Mouse (Mus musculus) layer of hippocampus, postnatal 10 days (tissue): ENCODE results near the gene Gm10642. TPM values are rescaled to one million over a fixed set of nuclear protein-coding genes. Genes with fewer than 3 reads are reported as not detected.
A peak's percentile ranks its signal among the peaks of the same experiment; 100 is the strongest.

Experiments used
- DNase-seq, 2 experiments: peaks; one replicate each; pipeline ENCODE4 v3.0.0; 2021; ENCODE audit warnings: low spot score in 2 of 2
- long read RNA-seq: library from polyadenylated mRNA; stranded (forward); transcript quantifications from one replicate; pipeline ENCODE4 v2.0.0, GENCODE M21; 2023
- total RNA-seq, 2 experiments: library from RNA; stranded (reverse); gene quantifications; 2 replicates each; pipeline ENCODE4 v1.2.3; 2021

Gene Gm10642
- total RNA-seq, result 1 to 10 TPM; 1.3 to 1.7 TPM
- long read RNA-seq, partial matches to known transcripts, result 0 of 1 reads
- long read RNA-seq, other reads (novel, unspliced or antisense), result 0 of 1 reads

DNA sequence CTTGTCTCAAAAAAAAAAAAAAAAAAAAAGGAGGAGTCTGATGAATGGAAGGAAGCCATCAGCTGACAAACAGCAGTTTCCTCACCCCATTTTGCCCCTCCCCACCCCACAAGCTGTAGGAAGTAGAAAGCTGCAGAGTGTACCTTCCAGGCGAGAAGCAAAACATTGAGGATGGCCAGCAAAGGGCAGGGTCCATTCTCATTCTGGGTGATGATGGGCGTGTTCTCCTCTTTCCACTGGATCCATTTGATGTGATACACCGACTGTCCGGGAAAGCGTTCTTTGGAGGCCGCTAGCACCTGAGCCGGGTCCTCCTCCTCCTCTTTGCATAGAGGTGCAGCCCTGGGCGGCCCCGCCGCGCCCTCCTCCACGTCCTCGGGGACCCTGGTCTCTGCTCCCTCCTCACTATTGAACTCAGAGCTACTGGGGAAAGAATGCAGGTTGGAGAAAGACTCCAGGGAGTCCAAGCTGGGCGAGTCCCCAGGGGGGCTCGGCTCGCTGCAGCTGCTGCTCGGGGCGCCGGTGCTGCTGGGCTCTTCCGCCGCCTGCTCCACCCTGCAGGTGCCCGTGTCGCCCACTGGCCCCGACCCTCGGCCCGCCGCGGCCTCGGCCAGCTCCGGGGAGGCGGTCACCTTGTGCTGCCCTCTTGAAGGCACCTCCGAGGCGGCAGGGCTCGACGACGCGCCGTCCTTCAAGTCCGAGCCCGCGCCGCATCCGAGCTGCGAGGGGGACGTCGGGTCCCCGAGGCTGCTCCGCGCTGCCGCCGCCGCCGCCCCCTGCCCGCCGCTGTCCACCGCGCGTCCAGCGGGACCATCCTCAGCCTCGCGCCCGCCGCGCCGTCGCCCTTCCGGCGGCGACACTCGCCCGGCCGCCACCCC lies at the start of gene Gm10642:
Gene Gm10642 (plus strand): TSS at position 122 of the 878 bp plus-strand sequence.
- peak; percentile 54 to 58 for DNase-seq

DNA sequence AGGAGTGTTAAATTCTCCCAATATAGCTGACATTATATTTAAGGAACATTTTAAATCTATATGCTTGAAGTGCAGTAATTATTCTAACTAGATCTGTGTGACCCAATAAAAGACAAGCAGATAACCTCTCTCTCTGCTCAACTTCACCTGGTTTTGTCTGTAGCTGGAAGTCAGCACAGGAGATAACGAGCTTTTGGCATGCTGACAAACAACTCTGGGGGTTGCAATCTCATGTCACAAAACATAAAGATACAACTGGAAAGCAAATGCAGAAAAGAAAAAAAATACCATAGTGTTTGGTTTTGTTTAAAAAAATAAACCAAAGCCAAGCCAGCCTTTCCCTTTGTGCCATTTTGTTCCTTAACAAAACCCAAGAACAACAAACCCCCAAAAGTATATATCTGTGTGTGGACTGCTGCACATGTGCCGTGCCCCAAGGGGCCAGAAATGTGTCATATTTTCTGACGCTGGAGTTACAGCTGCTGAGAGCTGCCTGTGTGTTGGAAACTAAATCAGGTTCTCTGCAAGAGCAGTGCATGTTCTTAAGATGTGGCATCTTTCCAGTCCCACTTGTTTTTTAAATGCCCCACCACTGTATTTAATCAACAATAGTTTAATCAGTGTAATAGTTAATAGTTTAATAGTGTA lies 44.9 kb upstream of the Gm10642 start:
- DNase-seq, result no peak

DNA sequence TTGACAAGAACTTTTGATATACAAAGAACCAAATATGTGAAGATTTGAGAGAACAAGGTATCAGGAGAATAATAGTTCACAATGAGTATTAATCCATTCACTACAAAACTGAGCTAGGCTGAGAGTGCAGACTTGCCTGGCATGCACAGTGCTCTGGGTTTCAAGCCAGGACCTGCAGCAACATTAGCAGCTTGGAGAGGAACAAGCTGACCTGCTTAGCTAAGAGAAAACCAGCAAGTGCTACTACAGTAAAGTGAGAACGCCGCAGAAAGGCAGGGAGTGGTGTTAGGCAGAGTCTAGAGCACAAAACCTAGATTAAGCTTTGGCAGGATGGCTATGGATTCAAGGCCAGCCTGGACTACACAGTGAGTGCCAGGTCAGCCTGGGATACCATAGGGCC lies 26.3 kb upstream of the Gm10642 start:
- DNase-seq, result peak; percentile 15 to 22

DNA sequence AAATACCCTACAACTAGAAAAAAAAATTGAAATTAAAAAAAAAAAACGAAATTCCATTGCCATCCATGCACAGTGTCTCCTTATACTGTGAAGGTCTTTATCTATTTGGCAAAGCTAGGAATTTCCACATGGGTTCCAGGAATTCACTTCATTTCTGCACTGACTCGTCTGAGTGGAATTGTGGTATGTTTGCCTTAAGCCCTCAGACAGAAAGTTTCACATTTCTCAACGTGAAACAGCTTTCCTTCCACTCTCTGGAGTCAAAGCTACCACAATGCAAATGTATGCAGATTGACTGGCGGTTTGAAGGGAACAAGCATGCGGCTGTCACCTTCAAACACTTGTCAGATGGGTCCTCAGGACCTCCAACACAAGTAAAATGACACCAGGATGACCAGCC lies 24.4 kb upstream of the Gm10642 start:
- DNase-seq, result no peak

DNA sequence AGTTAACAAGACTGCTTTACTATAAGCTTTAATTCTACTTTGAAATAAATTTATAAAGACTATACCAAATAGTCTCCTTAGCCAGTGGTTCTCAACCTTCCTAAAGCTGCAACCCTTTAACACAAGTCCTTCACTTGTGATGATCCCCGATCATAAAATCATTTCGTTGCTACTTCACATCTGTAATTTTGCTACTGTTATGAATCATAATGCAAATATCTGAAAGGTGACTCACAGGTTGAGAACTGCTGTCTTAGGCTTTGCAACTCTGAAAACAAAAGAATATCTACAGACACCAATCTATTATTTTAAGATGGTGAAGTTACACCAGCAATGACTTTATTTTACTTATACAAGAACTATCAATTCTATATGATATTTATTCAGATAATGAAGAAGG lies 19.3 kb upstream of the Gm10642 start:
- DNase-seq, result no peak

DNA sequence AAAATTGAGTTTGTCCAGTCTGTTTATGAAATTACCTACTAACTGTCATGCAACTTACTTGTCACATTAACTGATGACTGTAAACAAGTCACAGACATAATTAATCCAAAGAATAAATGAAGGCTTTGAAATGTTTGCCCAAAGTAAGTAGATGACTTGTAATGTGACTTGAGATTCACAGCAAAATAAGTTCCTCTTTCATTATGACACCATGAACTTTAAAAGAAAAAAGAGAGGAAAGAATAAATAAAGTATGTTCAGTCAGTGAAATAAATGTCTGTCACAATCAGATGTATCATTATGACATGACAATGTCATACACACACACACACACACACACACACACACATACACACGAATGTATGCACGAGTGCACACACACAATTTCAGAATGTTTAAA lies 5.8 kb upstream of the Gm10642 start:
- DNase-seq, result no peak

DNA sequence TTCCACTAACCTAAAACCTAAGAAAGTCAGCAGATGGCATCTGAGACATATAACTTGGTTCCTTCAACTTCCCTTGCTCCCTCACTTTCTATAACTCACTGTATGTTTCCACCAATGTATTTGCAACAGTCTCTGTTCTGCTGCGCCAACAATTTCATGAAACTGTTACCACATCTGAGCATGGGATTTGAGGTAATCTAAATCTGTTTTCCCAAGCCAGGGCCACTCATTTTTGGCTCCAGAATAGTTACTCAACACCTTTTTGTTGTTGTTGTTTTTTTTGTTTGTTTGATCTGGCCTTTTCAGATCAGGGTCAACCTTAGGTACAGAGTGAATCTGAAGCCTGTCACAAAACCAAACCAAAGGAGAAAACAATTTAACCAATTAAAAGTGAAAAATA lies 5.1 kb upstream of the Gm10642 start:
- DNase-seq, result no peak

DNA sequence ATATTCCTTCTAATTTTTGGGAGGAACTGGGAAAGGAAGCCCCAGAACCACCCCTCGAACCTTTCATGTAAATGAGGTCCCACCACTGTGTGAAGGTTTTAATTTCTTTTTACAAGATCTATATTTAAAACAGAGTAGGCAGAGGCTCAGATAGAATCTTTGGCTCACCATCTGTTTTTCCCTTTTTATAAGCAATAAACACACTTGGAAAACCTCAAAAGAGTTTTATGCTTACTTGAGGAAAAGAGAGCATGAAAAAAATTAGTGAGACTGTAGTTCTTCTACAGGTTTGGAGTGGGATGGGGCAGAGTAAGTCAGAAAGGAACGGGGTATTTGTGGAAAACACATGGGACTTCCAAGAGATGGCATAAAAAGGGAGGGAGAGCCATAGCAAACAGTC lies 3.8 kb upstream of the Gm10642 start:
- DNase-seq, result no peak

DNA sequence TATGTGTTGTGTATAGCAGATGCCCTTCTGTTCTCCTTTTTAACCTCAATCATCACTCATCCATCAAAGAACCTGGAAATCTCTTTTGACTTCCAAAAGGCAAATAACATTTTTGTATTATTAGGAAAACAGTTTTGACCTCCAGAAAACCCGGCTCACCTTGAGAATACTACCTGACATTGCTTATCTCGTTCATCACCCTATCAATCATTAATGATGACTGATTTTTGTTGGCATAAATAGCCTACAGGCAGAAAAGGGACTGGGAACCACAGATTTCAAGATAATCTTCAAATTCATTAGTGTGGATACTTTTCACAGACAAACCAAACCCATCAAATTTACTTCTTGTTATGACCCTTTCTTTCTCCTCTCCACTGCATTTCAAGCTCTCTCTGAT lies 2.2 kb upstream of the Gm10642 start:
- DNase-seq, result no peak

DNA sequence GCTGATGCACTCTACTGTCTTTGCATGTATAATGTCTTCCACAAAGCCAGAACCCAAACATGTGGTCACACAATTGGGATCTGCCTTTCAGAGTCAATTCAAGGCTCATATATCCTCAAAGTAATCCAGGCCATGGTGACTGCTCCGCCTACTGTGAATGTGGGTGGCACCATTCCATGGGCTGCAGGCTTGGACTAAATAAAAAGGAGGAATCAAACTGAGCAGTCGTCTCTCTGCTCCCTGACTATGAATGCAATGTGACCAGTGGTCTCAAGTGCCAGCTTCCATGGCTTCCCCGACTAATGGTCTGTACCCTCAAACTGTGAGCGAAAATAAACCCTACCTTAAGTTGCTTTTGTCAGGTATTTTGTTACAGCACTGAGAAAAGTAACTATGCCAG lies 1.6 kb upstream of the Gm10642 start:
- no peak for DNase-seq

DNA sequence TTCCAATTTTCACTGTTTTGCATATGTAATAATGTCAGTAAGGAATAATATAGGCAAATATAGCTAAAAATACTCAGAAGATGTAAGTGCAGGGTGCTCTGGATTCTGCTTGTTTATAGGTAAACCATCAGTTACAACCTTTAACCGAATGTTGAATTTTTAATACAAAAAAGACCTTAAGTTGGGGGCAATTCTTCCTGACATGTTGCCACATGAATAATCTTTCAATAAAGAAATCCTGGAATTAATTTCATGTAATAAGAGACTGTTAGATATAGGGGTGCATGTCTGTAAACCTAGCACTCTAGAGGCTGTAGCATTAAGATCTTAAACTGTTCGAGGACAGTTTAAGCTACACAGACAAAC lies 304 bp upstream of the Gm10642 start:
- no peak for DNase-seq

DNA sequence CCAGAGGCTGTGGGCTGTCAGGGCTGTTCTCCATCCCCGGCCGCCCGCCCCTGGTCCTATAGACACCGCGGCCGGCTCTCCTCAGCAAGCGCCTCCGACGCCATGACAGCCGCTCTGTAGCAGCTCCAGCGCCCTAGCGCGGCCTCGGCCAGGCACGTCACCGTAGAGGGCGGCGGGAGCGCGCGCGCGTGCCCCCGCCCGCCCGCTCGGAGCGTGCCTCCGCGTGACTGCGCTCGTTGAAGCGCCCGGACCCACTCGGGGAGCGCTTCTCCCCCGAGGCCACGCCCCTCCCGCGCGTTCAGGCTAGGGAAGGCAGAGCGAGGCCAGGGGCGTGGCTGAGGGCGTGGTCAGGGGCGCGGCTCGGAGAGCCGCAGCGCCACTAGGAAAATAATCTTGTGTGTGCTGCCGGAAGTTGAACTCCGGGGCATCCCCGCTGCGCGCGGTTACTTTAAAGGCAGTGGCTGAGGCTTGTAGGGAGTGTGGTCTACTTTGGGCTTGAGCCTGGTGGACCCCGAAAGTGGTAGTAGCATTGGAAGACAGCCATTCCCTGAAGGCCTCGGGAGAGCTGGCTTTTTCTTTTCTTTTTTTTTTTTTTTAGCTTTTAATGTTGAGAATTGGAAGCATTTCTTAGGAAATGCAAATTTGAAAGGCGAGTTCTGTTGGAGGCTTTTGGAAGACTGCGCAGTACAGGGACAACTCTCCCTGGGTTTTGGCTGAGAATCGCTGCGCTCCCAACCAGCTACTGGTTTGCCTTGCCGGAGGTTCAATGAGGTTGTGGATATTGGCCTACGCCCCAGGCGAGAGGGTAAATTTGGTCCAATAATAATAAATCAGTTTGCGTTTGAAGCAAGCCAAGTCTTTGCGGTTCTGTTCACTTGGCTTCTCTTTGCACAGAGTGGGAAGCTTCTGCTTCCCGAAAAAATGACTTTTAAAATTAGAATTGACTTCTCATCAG lies 1.2 kb downstream of the Gm10642 start, which contains the start of gene Mindy2:
Gene Mindy2 (minus strand): TSS at position 162 of the 955 bp plus-strand sequence.
- DNase-seq, result peak; percentile 95 to 99

DNA sequence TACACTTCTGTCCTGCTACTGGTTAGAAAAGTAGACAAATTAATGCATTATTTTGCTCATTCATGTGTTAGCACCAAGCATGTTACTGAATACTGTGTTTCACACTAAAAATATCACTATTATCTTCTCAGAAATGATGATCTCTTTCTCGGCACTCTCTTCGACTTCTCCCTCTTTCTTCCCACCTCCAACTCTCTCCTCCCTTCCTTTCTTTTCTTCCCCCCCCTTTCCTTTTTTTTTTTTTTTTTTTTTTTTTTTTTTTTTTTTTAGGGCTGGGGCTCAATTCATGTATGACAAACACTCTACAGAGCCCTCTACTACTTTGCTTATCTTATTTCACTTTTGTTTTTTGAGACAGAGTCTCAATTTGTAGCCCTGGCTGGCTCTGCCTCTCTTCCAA lies 2.2 kb downstream of the Gm10642 start:
- DNase-seq, result no peak

DNA sequence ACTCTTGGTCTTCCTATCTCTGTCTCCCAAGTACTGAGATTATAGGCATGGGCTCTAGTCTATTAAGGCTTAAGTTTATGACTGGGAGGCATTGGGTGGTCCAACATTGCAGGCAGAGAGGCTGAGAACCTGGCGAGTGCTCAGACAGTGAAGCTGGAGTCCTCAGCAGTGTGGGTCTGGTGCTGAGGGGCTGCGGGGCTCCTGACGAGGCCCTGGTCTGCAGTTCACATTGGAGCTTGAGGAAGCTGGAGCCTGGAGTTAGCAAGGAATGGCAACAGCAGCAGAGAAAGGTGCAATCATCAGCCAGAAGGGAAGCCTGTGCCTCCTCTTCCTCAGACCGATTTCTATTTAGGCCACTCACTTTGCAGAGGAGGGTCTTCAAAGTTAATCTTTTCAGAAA lies 8.8 kb downstream of the Gm10642 start:
- no peak for DNase-seq

DNA sequence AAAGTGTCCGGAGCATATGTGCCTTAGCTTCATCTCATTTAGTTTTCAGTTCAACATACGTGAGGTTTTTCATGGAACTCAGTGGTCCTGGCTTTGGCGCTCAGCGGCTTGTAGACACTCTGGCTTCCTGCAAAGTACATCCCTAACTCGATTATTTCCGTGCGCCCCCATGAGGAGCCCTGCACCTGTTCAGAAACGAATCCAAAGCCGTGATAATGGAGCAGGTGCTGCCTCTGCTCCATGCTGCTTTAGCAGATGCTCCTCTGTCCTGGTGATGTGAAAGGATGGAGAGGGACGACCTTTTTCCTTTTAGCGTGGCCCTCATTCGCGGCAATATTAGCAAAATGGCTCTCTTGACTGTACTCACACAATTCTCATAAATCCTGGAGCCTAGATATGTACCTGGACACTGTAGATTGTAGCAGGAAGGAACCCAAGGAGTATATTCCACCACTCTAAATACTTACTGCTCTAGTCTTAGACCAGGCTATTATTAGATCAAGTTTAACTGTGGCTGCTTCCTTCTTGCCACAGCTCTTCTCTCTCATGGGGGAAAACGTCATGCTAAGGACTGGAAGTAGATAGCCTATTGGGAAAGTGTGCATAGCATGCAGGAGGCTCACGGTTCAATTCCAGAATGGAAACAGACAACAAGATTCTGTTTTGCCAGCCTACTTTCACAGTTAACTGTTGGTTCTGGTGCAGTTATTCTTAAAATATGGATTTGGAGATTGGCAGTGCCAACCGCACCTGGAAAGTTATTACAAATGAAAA lies 9.5 kb downstream of the Gm10642 start:
- DNase-seq, result no peak

DNA sequence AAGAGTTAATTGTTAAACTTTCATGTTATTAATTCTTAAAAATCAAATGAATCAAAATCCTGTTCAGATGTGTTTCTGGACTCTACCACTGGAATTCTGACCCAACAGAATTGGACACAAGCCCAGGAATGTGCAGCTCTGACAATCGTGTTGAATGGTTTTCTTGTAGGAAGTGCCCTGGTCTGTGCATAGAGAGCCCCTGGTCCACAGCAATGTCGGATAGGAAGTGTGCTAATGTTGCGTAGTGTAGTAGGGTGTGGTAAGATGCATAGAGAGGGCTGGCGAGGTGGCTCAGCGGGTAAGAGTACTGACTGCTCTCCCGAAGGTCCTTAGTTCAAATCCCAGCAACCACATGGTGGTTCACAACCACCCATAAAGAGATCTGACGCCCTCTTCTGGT lies 10.8 kb downstream of the Gm10642 start:
- no peak for DNase-seq

DNA sequence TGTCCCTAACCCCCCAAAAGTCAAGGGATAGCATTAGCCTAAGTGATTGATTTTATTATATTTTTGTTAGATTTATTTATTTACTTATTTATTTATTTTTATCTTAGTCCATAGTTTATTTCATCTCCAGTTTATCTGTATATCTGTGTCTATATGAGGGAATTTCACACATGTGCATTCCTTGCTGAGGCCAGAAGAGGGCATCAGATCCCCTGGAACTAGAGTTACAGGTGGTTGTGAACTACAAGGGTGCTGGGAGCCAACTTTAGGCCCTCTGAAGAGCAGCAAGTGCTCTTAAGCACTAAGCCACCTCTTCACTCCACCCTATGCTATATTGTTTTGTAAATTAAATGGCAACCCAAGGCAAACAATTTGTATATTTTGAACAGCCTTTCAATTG lies 12.0 kb downstream of the Gm10642 start:
- no peak for DNase-seq

DNA sequence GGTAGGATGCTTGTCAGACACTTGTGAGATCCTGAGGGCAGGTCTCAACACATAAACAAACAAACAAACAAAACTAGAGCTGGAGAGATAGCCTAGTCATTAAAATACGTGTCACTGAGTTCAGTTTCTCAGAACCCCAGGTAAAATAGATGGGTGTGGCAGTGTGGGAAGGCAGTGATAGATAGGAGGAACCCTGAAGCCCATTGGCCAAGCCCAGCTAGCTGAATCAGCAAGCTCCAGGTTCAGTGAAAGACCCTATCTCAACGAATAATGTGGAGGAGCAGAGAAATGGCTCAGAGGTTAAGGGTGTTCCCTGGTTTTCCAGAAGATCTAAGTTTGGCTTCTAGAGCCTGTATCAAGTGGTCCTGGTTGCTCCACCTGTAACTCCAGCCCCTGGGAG lies 13.1 kb downstream of the Gm10642 start:
- no peak for DNase-seq

DNA sequence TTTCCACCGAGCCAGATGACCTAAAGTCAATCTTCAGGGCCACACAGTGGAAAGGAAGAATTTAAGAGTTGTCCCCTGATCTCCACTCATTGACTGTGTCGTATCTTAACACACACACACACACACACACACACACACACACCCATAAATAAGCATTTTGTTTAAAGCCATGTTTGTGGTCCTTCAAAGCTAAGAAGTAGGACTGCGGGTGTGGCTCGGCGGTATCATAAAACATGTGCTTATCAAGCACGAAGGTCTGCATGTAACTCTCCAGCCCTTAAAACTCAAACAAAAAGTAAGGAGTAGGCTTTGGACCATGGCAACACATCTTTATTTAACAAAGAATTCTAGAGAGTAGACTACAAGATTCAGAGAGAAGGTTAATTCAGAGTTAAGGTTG lies 14.3 kb downstream of the Gm10642 start:
- DNase-seq, result no peak

DNA sequence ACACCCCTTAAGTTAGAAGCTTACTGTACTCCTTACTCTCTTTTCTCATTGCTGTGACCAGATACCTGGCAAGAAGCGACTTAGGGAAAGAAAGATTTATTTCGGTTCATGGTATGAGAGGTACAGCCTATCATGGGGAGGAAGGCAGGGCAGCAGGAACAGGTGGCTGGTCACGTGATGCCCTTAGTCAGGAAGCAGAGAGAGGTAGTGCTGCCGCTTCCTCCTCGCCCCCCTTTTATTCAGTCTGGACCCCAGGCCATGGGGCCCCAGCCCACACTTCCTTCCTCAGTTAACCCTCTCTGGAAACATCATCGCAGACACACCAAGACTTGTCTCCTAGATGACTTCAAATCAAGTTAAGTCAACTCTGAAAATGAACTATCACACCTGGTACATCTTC lies 15.2 kb downstream of the Gm10642 start:
- DNase-seq, result no peak
